Mouse (Mus musculus) frontal cortex, adult 2 months (tissue): ENCODE results near the gene Stub1. TPM values are rescaled to one million over a fixed set of nuclear protein-coding genes. Genes with fewer than 3 reads are reported as not detected.

Source experiments
- DNase-seq, 2 experiments: peaks; one replicate each; pipeline ENCODE4 v3.0.0; 2022; ENCODE audit warnings: low spot score in 1 of 2; ENCODE audit errors: extremely low spot score in 1 of 2
- polyA plus RNA-seq: library from polyadenylated mRNA; depleted of rRNA; stranded (reverse); fragments of >200 nt; gene quantifications from 2 replicates; pipeline ENCODE4 v1.2.3, GENCODE M21; 2012; rRNA removed

Gene Stub1
- polyA plus RNA-seq, 1 experiment: 272 TPM

GRCm38 (mm10) chr17:25794998-25795397 lies 38.2 kb downstream of the Stub1 start:
- no peak for DNase-seq

GRCm38 (mm10) chr17:25794197-25794596 lies 39.0 kb downstream of the Stub1 start:
- DNase-seq: no peak

- peak in 1 of 2 experiments; percentile 71 for DNase-seq
Observed at GRCm38 (mm10) chr17:25792615-25793014, 40.6 kb downstream of the Stub1 start, which contains the start of gene Fam173a. Gene Fam173a (minus strand): TSS chr17:25792901.

DNA sequence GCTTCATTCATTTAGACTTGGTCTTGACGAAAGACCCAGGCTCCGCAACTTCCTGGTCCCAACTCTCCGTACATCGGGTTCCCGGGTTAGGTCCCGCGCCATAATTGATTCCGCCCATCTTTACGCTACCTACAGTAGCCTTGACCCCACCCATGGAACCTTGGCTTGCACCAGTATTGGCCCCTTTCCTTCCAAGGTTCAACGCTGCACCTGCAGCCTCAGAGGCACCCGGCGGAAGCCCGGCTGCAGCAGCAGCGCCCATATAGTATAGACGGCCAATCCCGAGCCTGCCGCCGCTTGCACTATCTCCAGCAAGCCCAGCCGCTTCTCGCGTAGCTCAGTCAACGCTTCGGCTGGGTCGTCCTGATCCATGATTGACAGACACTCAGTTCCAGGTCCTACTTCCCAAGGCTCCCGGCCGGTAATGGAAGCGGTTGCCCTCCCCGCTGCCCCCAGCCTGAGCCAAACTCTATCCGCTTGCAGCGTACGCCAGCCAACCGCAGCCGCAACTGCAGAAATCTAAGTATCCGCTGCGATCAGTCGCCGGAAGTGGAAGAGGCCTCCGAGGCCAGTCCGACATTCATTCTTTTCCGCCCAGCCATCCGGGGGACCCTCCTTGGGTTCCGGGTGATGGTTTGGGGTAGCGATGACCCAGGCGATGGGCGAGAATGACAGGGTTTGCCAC lies 41.2 kb downstream of the Stub1 start:
- DNase-seq: peak; percentile 64 to 91

- DNase-seq: no peak
Observed at GRCm38 (mm10) chr17:25791320-25791842, 41.8 kb downstream of the Stub1 start.

GRCm38 (mm10) chr17:25786781-25787504 lies 46.3 kb downstream of the Stub1 start:
- no peak for DNase-seq

DNA sequence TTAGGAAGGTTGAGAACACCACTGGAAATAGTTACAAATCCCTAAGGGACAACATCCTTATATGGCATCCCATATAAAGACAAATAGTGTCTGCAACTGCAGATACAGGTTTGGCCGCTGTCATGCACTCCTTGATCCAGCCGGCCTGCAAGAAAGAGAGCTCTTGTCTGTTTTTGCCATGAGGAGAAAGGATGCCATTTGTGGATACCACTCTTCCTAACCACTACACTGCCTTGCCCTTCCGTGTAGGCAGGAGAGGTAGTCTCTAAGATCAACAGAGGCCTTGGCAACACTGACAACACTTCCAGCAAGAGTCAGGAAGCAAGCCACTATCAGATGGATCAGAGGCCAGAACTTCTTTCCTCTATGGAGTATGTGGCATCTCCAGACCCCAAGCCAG lies 46.9 kb downstream of the Stub1 start, which contains the start of gene Ccdc78:
Gene Ccdc78 (plus strand): TSS at position 301 of the 400 bp plus-strand sequence.
- DNase-seq: no peak

DNA sequence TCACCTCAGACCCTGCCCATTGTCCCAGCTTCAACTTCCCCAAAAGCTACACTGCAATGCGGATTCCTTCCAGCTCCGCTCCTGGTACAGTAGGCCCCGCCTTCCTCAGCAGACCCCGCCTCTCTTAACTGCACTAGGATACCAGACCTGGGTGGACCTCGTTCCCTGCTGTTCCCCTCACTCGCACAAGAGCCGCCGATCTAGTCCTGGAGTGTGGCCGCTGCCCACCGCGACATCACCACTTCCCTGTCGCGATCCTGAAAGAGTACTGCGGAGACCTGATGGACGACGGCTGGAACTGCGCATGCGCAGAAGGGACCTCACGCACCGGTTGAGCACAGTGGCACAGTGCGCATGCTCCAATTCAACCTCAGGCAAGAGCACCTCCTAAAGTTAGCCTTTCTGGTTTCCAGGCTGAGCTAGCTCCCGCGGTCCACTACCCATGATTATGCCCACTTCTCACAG lies 47.9 kb downstream of the Stub1 start, which contains the start of gene Haghl:
Gene Haghl (minus strand): TSS at position 393 of the 465 bp plus-strand sequence.
- peak; percentile 93 to 98 for DNase-seq

- no peak for DNase-seq
Observed at GRCm38 (mm10) chr17:25783861-25784574, 49.2 kb downstream of the Stub1 start.

- no peak for DNase-seq
Observed at GRCm38 (mm10) chr17:25783086-25783485, 50.1 kb downstream of the Stub1 start.

DNA sequence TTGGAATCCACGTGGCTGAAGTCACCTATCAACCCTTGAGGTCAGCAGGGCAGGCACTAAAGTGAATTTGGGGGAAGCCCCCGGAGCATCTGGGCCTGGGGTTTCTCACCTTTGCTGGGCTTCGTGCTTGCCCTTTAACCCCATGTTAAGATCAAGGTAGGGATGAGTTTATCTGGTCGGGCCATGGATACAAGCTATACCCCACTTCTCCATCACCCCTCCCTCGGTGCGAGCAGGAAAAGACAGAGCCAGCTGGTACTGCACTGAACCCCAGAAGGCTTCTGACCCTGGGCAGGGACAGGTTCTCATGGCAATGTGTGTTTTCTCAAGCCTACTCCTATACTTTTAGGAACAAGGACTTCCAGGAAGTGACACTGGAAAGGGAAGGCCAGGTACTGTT lies 51.9 kb downstream of the Stub1 start:
- no peak for DNase-seq

Other genes starting within 250 kb of the Stub1 start
- 330 and 335 TPM in 2 replicates for gene Gng13, start 116.2 kb downstream of the Stub1 start, polyA plus RNA-seq
- 2.5 and 2.9 TPM in 2 replicates for gene Chtf18, start 106.0 kb downstream of the Stub1 start, polyA plus RNA-seq
- 98.8 and 117 TPM in 2 replicates for gene Rpusd1, start 105.7 kb downstream of the Stub1 start, polyA plus RNA-seq
- 0.16 and 0.88 TPM in 2 replicates for gene Mslnl, start 97.4 kb downstream of the Stub1 start, polyA plus RNA-seq
- 2.9 and 3.0 TPM in 2 replicates for gene Msln, start 79.0 kb downstream of the Stub1 start, polyA plus RNA-seq
- gene Narfl, start 59.6 kb downstream of the Stub1 start, polyA plus RNA-seq: 35.9 and 38.5 TPM in 2 replicates
- gene Haghl, start 47.7 kb downstream of the Stub1 start, polyA plus RNA-seq: 223 and 246 TPM in 2 replicates
- 0.06 and 0.08 TPM in 2 replicates for gene Ccdc78, start 46.8 kb downstream of the Stub1 start, polyA plus RNA-seq
- 158 and 169 TPM in 2 replicates for gene Fam173a, start 40.5 kb downstream of the Stub1 start, polyA plus RNA-seq
- gene AC134908.4, start 37.7 kb downstream of the Stub1 start, polyA plus RNA-seq: 1.4 and 2.0 TPM in 2 replicates
- 159 and 186 TPM in 2 replicates for gene Metrn, start 36.3 kb downstream of the Stub1 start, polyA plus RNA-seq
- gene Fbxl16, start 24.3 kb downstream of the Stub1 start, polyA plus RNA-seq: 604 and 691 TPM in 2 replicates
- 34.8 and 40.0 TPM in 2 replicates for gene Wdr24, start 9.8 kb downstream of the Stub1 start, polyA plus RNA-seq
- gene Jmjd8, start 4.5 kb downstream of the Stub1 start, polyA plus RNA-seq: 65.0 and 65.6 TPM in 2 replicates
- gene Rhbdl1, start 3.9 kb upstream of the Stub1 start, polyA plus RNA-seq: 106 and 111 TPM in 2 replicates
- gene Gm20683, start 8.4 kb upstream of the Stub1 start, polyA plus RNA-seq: 41.5 and 43.1 TPM in 2 replicates
- 101 and 122 TPM in 2 replicates for gene Rhot2, start 11.4 kb upstream of the Stub1 start, polyA plus RNA-seq
- gene Wdr90, start 28.1 kb upstream of the Stub1 start, polyA plus RNA-seq: 33.6 and 39.7 TPM in 2 replicates
- gene Mcrip2, start 35.4 kb upstream of the Stub1 start, polyA plus RNA-seq: 28.8 and 34.5 TPM in 2 replicates
- gene Mettl26, start 41.7 kb upstream of the Stub1 start, polyA plus RNA-seq: 74.9 and 79.9 TPM in 2 replicates
- 0.61 and 0.64 TPM in 2 replicates for gene Wfikkn1, start 47.5 kb upstream of the Stub1 start, polyA plus RNA-seq
- gene Rab40c, start 86.3 kb upstream of the Stub1 start, polyA plus RNA-seq: 63.6 and 75.2 TPM in 2 replicates
- gene Pigq, start 111.5 kb upstream of the Stub1 start, polyA plus RNA-seq: 141 and 146 TPM in 2 replicates
- gene Nhlrc4, start 111.6 kb upstream of the Stub1 start, polyA plus RNA-seq: 0.30 and 1.0 TPM in 2 replicates
- gene A930017K11Rik, start 119.2 kb upstream of the Stub1 start, polyA plus RNA-seq: 0.40 and 0.54 TPM in 2 replicates
- gene Capn15, start 152.4 kb upstream of the Stub1 start, polyA plus RNA-seq: 48.5 and 52.9 TPM in 2 replicates
- gene Rab11fip3, start 236.2 kb upstream of the Stub1 start, polyA plus RNA-seq: 98.1 and 98.7 TPM in 2 replicates